Mouse (Mus musculus) heart, postnatal 0 days (tissue): Measurements from ENCODE around the gene Anapc15. TPM values are rescaled to one million over a fixed set of nuclear protein-coding genes. Genes with fewer than 3 reads are reported as not detected.

Experiments used
- ATAC-seq: fragments of 200-750 bp; cut with Nextera tagmentation; 2 replicates; pipeline ENCODE4 v1.8.0; 2017; ENCODE audit warnings: low read depth, moderate number of reproducible peaks, moderate library complexity; ENCODE audit not compliant: insufficient read depth
- DNase-seq: peaks from one replicate; pipeline ENCODE4 v3.0.0-alpha.2; 2016; ENCODE audit warnings: low spot score
- H3K27ac ChIP-seq: fragments of 300-500 bp; sonication (generic); 2 replicates; pipeline ENCODE4 v1.5.1; 2014; ENCODE audit warnings: low read depth, mild to moderate bottlenecking
- H3K27me3 ChIP-seq: fragments of 300-500 bp; sonication (generic); 2 replicates; pipeline ENCODE4 v1.6.1; 2014; ENCODE audit warnings: low read length, mixed read lengths; ENCODE audit not compliant: control insufficient read depth, insufficient read depth
- H3K36me3 ChIP-seq: fragments of 300-500 bp; sonication (generic); replicated peaks from 2 replicates; pipeline ENCODE4 v1.6.1; 2014; ENCODE audit warnings: low read length, mixed read lengths; ENCODE audit not compliant: control insufficient read depth, insufficient read depth
- H3K4me1 ChIP-seq: fragments of 300-500 bp; sonication (generic); 2 replicates; pipeline ENCODE4 v1.6.1; 2014; ENCODE audit warnings: antibody characterized with exemption; ENCODE audit not compliant: control insufficient read depth, insufficient read depth
- H3K4me2 ChIP-seq: fragments of 300-500 bp; sonication (generic); 2 replicates; pipeline ENCODE4 v1.6.1; 2014; ENCODE audit warnings: low read depth, mild to moderate bottlenecking, low read length, moderate library complexity
- H3K4me3 ChIP-seq: fragments of 300-500 bp; sonication (generic); 2 replicates; pipeline ENCODE4 v1.5.1; 2014; ENCODE audit warnings: low read depth, low read length
- H3K9ac ChIP-seq: fragments of 300-500 bp; sonication (generic); replicated peaks from 2 replicates; pipeline ENCODE4 v1.6.1; 2014; ENCODE audit warnings: low read depth, low read length, mixed read lengths
- H3K9me3 ChIP-seq: fragments of 300-500 bp; sonication (generic); replicated peaks from 2 replicates; pipeline ENCODE4 v1.6.1; 2016; ENCODE audit warnings: low read length; ENCODE audit not compliant: control insufficient read depth
- CTCF ChIP-seq: IDR thresholded peaks from 2 replicates; pipeline ENCODE4 v1.5.1; 2016; ENCODE audit warnings: antibody characterized with exemption, control low read depth, low read depth
- EP300 ChIP-seq: IDR thresholded peaks from 2 replicates; pipeline ENCODE4 v1.6.1; 2016; ENCODE audit warnings: antibody characterized with exemption, low read depth
- WGBS: fragments of 180-500 bp; shearing (Covaris S2); extraction: QIAGEN DNeasy Blood & Tissue Kit; methylation state at CpG from one replicate; pipeline ENCODE4 v1.1.7; 2014; 5-methylcytosine and 5-hydroxymethylcytosine counted together
- polyA plus RNA-seq: library from polyadenylated mRNA; unstranded; fragments of >200 nt; fragmentation: Nextera tagmentation; extraction: Ambion mirVana; gene quantifications from 2 replicates; pipeline ENCODE4 v1.2.1, GENCODE M21; 2015
- total RNA-seq: library from RNA; depleted of rRNA; stranded (reverse); fragments of >200 nt; gene quantifications from 2 replicates; pipeline ENCODE4 v1.2.3, GENCODE M21; 2014; ENCODE audit warnings: low replicate concordance

The Anapc15 gene
- total and polyA plus RNA-seq, 2 experiments from 2014 or later = 38.7 to 45.1 TPM

- WGBS = 85% methylated on average over 10 of the region's 10 CpGs
- no peaks in the 10 kb centered on the region for H3K9me3 ChIP-seq
- no peak overlapping the region for H3K27ac ChIP-seq
- H3K36me3 ChIP-seq = peaks cover 3% of the 10 kb centered on the region; the same call in 1 of the 2 replicates
- ATAC-seq = no peak
- H3K27me3 ChIP-seq = no peaks in the 10 kb centered on the region
- H3K4me2 ChIP-seq = no peak overlapping the region
- no peak for TF ChIP-seq CTCF
- no peak overlapping the region for H3K9ac ChIP-seq
- H3K4me1 ChIP-seq = peaks cover 9% of the 10 kb centered on the region; the same call in 1 of the 2 replicates
- no peak overlapping the region for H3K4me3 ChIP-seq
- no peak for DNase-seq
Measured at GRCm38 (mm10) chr7:101901969-101902368, 38.5 kb downstream of the Anapc15 start.

GRCm38 (mm10) chr7:101902846-101903245, 39.3 kb downstream of the Anapc15 start:
- no peak for DNase-seq
- Histone ChIP-seq H3K9ac (no peak overlapping the region), H3K4me2 (no peak overlapping the region), H3K27ac (no peak overlapping the region), H3K36me3 (peaks cover 3% of the 10 kb centered on the region; the same call in 1 of the 2 replicates), H3K4me3 (no peak overlapping the region), H3K9me3 (no peaks in the 10 kb centered on the region), H3K4me1 (peaks cover 4% of the 10 kb centered on the region; the same call in 1 of the 2 replicates), H3K27me3 (no peaks in the 10 kb centered on the region)
- TF ChIP-seq CTCF = no peak
- no peak for TF ChIP-seq EP300
- no peak for ATAC-seq

GRCm38 (mm10) chr7:101905561-101906286, 42.2 kb downstream of the Anapc15 start, which contains the start of gene Lamtor1:
TSS of gene Lamtor1 (plus strand) at chr7:101905904.
- TF ChIP-seq EP300 (peak; percentile 93; the same call in 1 of the 2 replicates), CTCF (no peak)
- ATAC-seq = peak; percentile 97
- WGBS = under 1% methylated on average over 61 of the region's 61 CpGs
- Histone ChIP-seq H3K4me3 (peak within 1 kb of the TSS; percentile 78), H3K36me3 (peaks cover 12% of the 10 kb centered on the region), H3K9me3 (no peaks in the 10 kb centered on the region), H3K27me3 (no peaks in the 10 kb centered on the region), H3K9ac (peak within 1 kb of the TSS; percentile 73), H3K4me2 (peak within 1 kb of the TSS; percentile 63), H3K27ac (peak within 1 kb of the TSS; percentile 95), H3K4me1 (peaks cover 4% of the 10 kb centered on the region; the same call in 1 of the 2 replicates)
- DNase-seq = peak; percentile 100

GRCm38 (mm10) chr7:101906287-101906681, 42.8 kb downstream of the Anapc15 start, which contains the start of gene Tomt:
TSS of gene Tomt (minus strand) at chr7:101906359.
- peak within 1 kb of the TSS; percentile 78 for H3K4me3 ChIP-seq
- DNase-seq (no peak), ATAC-seq (no peak)
- no peaks in the 10 kb centered on the region for H3K9me3 ChIP-seq
- H3K4me2 ChIP-seq = peak within 1 kb of the TSS; percentile 63
- H3K9ac ChIP-seq = peak within 1 kb of the TSS; percentile 73
- peaks cover 4% of the 10 kb centered on the region; the same call in 1 of the 2 replicates for H3K4me1 ChIP-seq
- WGBS = 13% methylated on average over 11 of the region's 11 CpGs
- TF ChIP-seq EP300 = no peak
- TF ChIP-seq CTCF = no peak
- peak within 1 kb of the TSS; percentile 95 for H3K27ac ChIP-seq
- H3K27me3 ChIP-seq = no peaks in the 10 kb centered on the region
- H3K36me3 ChIP-seq = peaks cover 18% of the 10 kb centered on the region

- no peak for ATAC-seq
- 0 out of 2 replicates have a peak overlapping the region, but pooled peaks have one; percentile 95 for H3K27ac ChIP-seq
- H3K4me1 ChIP-seq = peaks cover 4% of the 10 kb centered on the region; the same call in 1 of the 2 replicates
- 42% methylated on average over 8 of the region's 8 CpGs for WGBS
- H3K9me3 ChIP-seq = no peaks in the 10 kb centered on the region
- peak overlapping the region; percentile 73 for H3K9ac ChIP-seq
- no peak for DNase-seq
- no peaks in the 10 kb centered on the region for H3K27me3 ChIP-seq
- H3K4me3 ChIP-seq = peak overlapping the region; percentile 78
- peaks cover 22% of the 10 kb centered on the region for H3K36me3 ChIP-seq
- TF ChIP-seq CTCF (no peak), EP300 (no peak)
- H3K4me2 ChIP-seq = peak overlapping the region; percentile 63
Measured at GRCm38 (mm10) chr7:101906696-101907095, 43.2 kb downstream of the Anapc15 start.
